Mouse (Mus musculus): ENCODE measurements around the gene Abca3.

DNA sequence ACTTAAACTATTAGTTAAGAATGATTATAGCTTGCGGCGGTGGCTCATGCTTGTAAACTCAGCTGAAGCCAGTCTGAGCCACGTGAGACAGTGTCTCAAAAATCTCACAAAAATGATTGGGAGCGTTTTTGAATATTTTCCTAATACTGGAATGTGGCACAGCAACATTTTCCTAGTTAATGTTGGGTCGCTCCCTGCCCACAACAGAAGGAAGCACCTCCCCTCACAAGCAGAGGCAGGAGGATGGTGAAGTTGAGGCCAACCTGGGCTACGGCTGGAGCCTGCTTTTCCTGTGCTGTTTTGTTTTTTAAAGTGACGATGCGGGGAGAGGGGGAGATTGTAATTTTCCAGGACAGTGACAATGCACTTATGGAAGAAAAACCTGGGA is 75.4 kb downstream of the Abca3 start:
- no peak for TF ChIP-seq CTCF (IDR thresholded peaks at IDR 0.05; ENCODE audit: low read depth)
- no peak for TF ChIP-seq EP300 (IDR thresholded peaks at IDR 0.05; ENCODE audit: low read depth)
